Mouse (Mus musculus) E14TG2a.4 (cell line): Measurements from ENCODE around the gene Svop.

Experiments
- H3K27me3 ChIP-seq: 2 replicates; pipeline ENCODE4 v1.6.1; 2014; ENCODE audit warnings: low read length, control low read depth; ENCODE audit not compliant: insufficient read depth
- H3K36me3 ChIP-seq: 2 replicates; pipeline ENCODE4 v1.6.1; 2014; ENCODE audit warnings: low read length, control low read depth; ENCODE audit not compliant: insufficient read depth
- H3K4me1 ChIP-seq: replicated peaks from 2 replicates; pipeline ENCODE4 v1.6.1; 2014; ENCODE audit warnings: low read depth, low read length, control low read depth
- H3K4me3 ChIP-seq: replicated peaks from 2 replicates; pipeline ENCODE4 v1.5.1; 2014; ENCODE audit warnings: mild to moderate bottlenecking, low read length
- H3K9me3 ChIP-seq: 2 replicates; pipeline ENCODE4 v1.6.1; 2014; ENCODE audit warnings: low read length, control low read depth
- CTCF ChIP-seq: conservative IDR thresholded peaks from 2 replicates; pipeline ENCODE4 v1.5.1; 2014; ENCODE audit warnings: low read length
- NANOG ChIP-seq: IDR thresholded peaks from 2 replicates; pipeline ENCODE4 v1.6.1; 2014; ENCODE audit warnings: borderline replicate concordance, low read length, mixed read lengths
- POU5F1 ChIP-seq: IDR thresholded peaks from 2 replicates; pipeline ENCODE4 v1.6.1; 2014; ENCODE audit warnings: low read length, borderline replicate concordance

Gene Svop

GRCm38 (mm10) chr5:114091057-114091807 is at the start of gene Svop:
TSS of gene Svop (minus strand) at chr5:114091570.
- Histone ChIP-seq H3K36me3 (peaks cover 12% of the 10 kb centered on the region; the same call in 1 of the 2 replicates), H3K4me3 (peak within 1 kb of the TSS; percentile 81), H3K9me3 (no peaks in the 10 kb centered on the region; the same call in 1 of the 2 replicates), H3K4me1 (peaks cover 20% of the 10 kb centered on the region), H3K27me3 (peaks cover 37% of the 10 kb centered on the region)
- no peak for TF ChIP-seq CTCF
- TF ChIP-seq NANOG, result no peak
- no peak for TF ChIP-seq POU5F1

GRCm38 (mm10) chr5:114139175-114139574 is 47.8 kb upstream of the Svop start:
- TF ChIP-seq POU5F1 (no peak), CTCF (no peak), NANOG (no peak)
- Histone ChIP-seq H3K9me3 (no peaks in the 10 kb centered on the region), H3K4me3 (no peak overlapping the region)

GRCm38 (mm10) chr5:114138277-114139164 is 47.2 kb upstream of the Svop start:
- H3K9me3 ChIP-seq, result no peaks in the 10 kb centered on the region
- TF ChIP-seq POU5F1 (no peak), NANOG (no peak), CTCF (no peak)
- no peaks in the 10 kb centered on the region for H3K27me3 ChIP-seq
- peaks cover 74% of the 10 kb centered on the region for H3K36me3 ChIP-seq
- H3K4me1 ChIP-seq, result peaks cover 96% of the 10 kb centered on the region
- H3K4me3 ChIP-seq, result no peak overlapping the region; the same call in 1 of the 2 replicates

More at GRCm38 (mm10) chr5:114139175-114139574, 47.8 kb upstream of the Svop start:
- Histone ChIP-seq H3K4me1 (peaks cover 96% of the 10 kb centered on the region), H3K27me3 (no peaks in the 10 kb centered on the region), H3K36me3 (peaks cover 68% of the 10 kb centered on the region)

GRCm38 (mm10) chr5:114137481-114138276 is 46.3 kb upstream of the Svop start:
- Histone ChIP-seq H3K9me3 (no peaks in the 10 kb centered on the region), H3K4me1 (peaks cover 96% of the 10 kb centered on the region), H3K4me3 (peak overlapping the region; percentile 43; the same call in 1 of the 2 replicates), H3K27me3 (no peaks in the 10 kb centered on the region), H3K36me3 (peaks cover 83% of the 10 kb centered on the region)
- TF ChIP-seq CTCF (no peak), POU5F1 (peak; percentile 54; the same call in 1 of the 2 replicates)

GRCm38 (mm10) chr5:114135516-114135915 is 44.1 kb upstream of the Svop start:
- TF ChIP-seq CTCF (no peak), POU5F1 (no peak), NANOG (no peak)
- Histone ChIP-seq H3K36me3 (peaks cover 85% of the 10 kb centered on the region), H3K27me3 (no peaks in the 10 kb centered on the region), H3K4me3 (no peak overlapping the region), H3K9me3 (no peaks in the 10 kb centered on the region), H3K4me1 (peaks cover 88% of the 10 kb centered on the region)

GRCm38 (mm10) chr5:114134091-114134534 is 42.7 kb upstream of the Svop start:
- H3K27me3 ChIP-seq, result no peaks in the 10 kb centered on the region
- no peak for TF ChIP-seq POU5F1
- TF ChIP-seq CTCF, result peak; percentile 60
- no peak for TF ChIP-seq NANOG
- peaks cover 85% of the 10 kb centered on the region for H3K4me1 ChIP-seq
- H3K36me3 ChIP-seq, result peaks cover 71% of the 10 kb centered on the region
- H3K9me3 ChIP-seq, result no peaks in the 10 kb centered on the region
- no peak overlapping the region for H3K4me3 ChIP-seq

- H3K36me3 ChIP-seq, result peaks cover 59% of the 10 kb centered on the region
- no peaks in the 10 kb centered on the region for H3K9me3 ChIP-seq
- TF ChIP-seq CTCF (no peak), NANOG (no peak), POU5F1 (no peak)
- peaks cover 84% of the 10 kb centered on the region for H3K4me1 ChIP-seq
- peak overlapping the region; percentile 100; the same call in 1 of the 2 replicates for H3K4me3 ChIP-seq
- no peaks in the 10 kb centered on the region for H3K27me3 ChIP-seq
These were observed 41.5 kb upstream of the Svop start for GRCm38 (mm10) chr5:114132841-114133240.

GRCm38 (mm10) chr5:114131521-114131840 is 40.1 kb upstream of the Svop start:
- Histone ChIP-seq H3K36me3 (peaks cover 46% of the 10 kb centered on the region), H3K27me3 (no peaks in the 10 kb centered on the region), H3K9me3 (no peaks in the 10 kb centered on the region), H3K4me3 (peak overlapping the region; percentile 100), H3K4me1 (peaks cover 78% of the 10 kb centered on the region)
- no peak for TF ChIP-seq NANOG
- TF ChIP-seq CTCF, result no peak
- no peak for TF ChIP-seq POU5F1
